Mouse (Mus musculus) cerebellum, adult 2 months (tissue): Measurements from ENCODE around the gene Efcab2. TPM values are rescaled to one million over a fixed set of nuclear protein-coding genes. Genes with fewer than 3 reads are reported as not detected.
A peak's percentile ranks its signal among the peaks of the same experiment; 100 is the strongest.
"Not testable (repeated sequence)": the region's sequence is repeated elsewhere in the genome, so short reads cannot be mapped to it uniquely, and the experiment has no call there.

Experiments
- DNase-seq, 2 experiments: peaks; one replicate each; pipeline ENCODE4 v3.0.0; 2021
- H3K27ac ChIP-seq: fragments of 200-500 bp; 2 replicates; pipeline ENCODE4 v1.5.1; 2012; ENCODE audit warnings: low read length, control low read depth, inconsistent platforms; ENCODE audit not compliant: insufficient read depth
- H3K27me3 ChIP-seq: fragments of 200-500 bp; 2 replicates; pipeline ENCODE4 v1.6.1; 2012; ENCODE audit warnings: inconsistent platforms, mild to moderate bottlenecking, low read length, moderate library complexity; ENCODE audit not compliant: control insufficient read depth, insufficient read depth
- H3K4me1 ChIP-seq: fragments of 200-500 bp; 2 replicates; pipeline ENCODE4 v1.6.1; 2011; ENCODE audit warnings: low read length; ENCODE audit not compliant: control insufficient read depth, insufficient read depth
- H3K4me3 ChIP-seq: fragments of 200-500 bp; replicated peaks from 2 replicates; pipeline ENCODE3; 2011; ENCODE audit warnings: mild to moderate bottlenecking, low read depth, low read length, control low read depth; ENCODE audit not compliant: insufficient read depth
- CTCF ChIP-seq: fragments of 200-500 bp; IDR thresholded peaks from 2 replicates; pipeline ENCODE4 v1.5.1; 2011; ENCODE audit warnings: low read depth, mild to moderate bottlenecking, control low read depth, low read length, moderate library complexity, borderline replicate concordance; ENCODE audit not compliant: insufficient read depth
- POLR2A ChIP-seq: fragments of 200-500 bp; IDR thresholded peaks from 2 replicates; pipeline ENCODE4 v1.6.1; 2011; ENCODE audit warnings: low read length, control low read depth, borderline replicate concordance; ENCODE audit not compliant: insufficient read depth
- WGBS: fragments of 180-500 bp; shearing (Covaris S2); methylation state at CpG from one replicate; pipeline ENCODE4 v1.1.7; 2018; 5-methylcytosine and 5-hydroxymethylcytosine counted together
- polyA plus RNA-seq: library from polyadenylated mRNA; depleted of rRNA; stranded (reverse); fragments of >200 nt; gene quantifications from 2 replicates; pipeline ENCODE4 v1.2.3, GENCODE M21; 2012

Efcab2 gene
- polyA plus RNA-seq, 1 experiment, result 12.9 TPM

DNA sequence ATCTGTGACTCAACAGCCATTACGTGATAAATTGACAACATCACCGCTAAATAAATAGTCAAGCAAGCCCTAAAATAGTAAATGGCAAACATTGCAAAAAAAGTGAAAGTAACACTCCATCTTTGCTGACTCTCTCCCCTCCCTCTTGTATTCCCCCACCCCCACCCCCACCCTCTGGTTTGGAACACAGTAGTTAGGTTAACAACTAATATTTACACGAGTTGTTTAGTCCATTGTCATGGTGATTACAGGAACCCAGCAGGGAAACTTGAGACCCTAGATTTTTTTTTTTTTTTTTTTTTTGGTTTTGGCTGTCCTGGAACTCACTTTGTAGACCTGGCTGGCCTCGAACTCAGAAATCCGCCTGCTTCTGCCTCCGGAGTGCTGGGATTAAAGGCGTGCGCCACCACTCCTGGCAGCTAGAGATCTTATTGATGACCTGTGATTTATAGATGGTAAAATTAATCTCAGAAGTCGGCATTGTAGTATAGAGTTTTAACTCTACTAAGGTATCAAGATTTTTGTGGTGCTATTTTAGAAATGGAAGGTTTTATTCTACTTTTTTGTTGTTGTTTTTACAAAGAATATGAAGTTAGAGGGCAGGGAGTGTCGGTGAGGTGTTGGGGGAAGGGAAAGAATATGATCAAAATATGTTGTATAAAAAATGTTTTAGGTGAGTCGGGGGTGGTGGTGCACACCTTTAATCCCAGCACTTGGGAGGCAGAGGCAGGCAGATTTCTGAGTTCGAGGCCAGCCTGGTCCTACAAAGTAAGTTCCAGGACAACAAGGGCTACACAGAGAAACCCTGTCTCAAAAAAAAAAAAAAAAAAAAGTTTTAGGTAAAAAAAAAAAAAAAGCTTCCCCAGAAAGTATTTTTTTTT lies 1.1 kb downstream of the Efcab2 start:
- no peaks in the 10 kb centered on the region for H3K27me3 ChIP-seq
- 54% methylated on average over 12 of the region's 12 CpGs for WGBS
- peak; percentile 17 to 37 for DNase-seq
- H3K4me3 ChIP-seq, result peak overlapping the region; percentile 79
- no peak for TF ChIP-seq POLR2A
- no peak for TF ChIP-seq CTCF
- H3K4me1 ChIP-seq, result no peaks in the 10 kb centered on the region; the same call in 1 of the 2 replicates
- peak overlapping the region; percentile 99 for H3K27ac ChIP-seq

DNA sequence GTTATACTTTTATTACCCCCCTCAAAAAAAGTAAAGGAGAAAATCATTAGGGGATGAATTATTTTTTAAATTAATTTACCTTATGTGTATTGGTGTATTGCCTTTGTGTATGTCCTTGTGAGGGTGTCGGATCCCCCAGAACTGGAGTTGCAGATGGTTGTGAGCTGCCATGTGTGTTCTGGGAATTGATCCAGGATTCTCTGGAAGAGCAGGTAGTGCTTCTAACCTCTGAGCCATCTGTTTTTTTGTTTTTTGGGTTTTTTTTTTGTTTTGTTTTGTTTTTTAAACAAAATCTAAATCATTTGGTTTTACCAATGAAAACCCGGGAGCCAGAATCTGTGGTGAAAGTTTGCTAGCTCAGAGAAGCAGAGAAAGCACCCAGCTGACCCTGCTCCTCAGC lies 1.8 kb downstream of the Efcab2 start:
- peak; percentile 48 to 79 for DNase-seq
- H3K27ac ChIP-seq, result no peak overlapping the region
- 4% methylated on average over 2 of the region's 2 CpGs for WGBS
- no peaks in the 10 kb centered on the region; the same call in 1 of the 2 replicates for H3K4me1 ChIP-seq
- no peaks in the 10 kb centered on the region for H3K27me3 ChIP-seq
- H3K4me3 ChIP-seq, result no peak overlapping the region
- no peak for TF ChIP-seq POLR2A
- no peak for TF ChIP-seq CTCF

DNA sequence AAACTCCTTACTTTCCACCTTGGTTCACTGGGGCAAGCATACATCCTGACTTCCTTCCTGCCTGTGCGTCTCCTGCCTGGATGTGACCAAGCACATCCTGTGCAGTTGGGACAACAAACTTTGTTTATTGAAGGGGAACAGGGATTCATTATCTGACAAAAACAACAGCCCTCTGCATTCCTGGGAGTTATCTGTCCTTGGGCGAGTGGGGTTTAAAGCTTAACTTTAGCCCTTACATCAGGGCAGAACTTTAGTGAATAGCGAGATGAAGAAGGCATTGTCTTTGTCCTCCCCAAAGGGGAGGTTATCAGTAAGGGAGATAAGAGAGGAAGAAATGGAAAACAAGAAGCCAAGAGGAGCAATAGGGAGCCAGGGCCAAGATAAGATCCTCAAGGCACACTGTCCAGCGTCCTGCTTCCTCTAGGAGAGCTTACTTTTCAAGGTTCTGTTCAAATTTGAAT lies 3.0 kb downstream of the Efcab2 start:
- Histone ChIP-seq H3K4me3 (no peak overlapping the region), H3K4me1 (no peaks in the 10 kb centered on the region; the same call in 1 of the 2 replicates), H3K27ac (no peak overlapping the region), H3K27me3 (no peaks in the 10 kb centered on the region)
- WGBS, result 85% methylated on average over 4 of the region's 4 CpGs
- DNase-seq, result no peak
- TF ChIP-seq POLR2A (no peak), CTCF (no peak)

DNA sequence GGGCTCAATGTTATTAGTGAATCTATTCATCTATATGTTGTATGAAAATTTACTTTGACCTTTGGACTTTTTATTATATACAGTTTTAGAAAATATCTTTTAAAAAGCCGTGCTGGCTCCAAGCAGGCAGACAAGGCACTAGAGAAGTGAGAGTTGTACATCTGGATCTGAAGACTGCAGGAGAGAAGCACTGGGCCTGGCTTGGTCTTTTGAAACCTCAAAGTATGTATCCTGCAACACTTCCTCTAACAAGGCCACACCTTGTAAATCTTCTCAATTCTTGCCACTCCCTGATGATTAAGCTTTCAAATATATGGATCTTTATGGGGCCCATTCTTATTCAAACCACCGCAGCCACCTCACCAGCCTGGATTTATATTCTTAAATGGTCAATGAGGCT lies 7.5 kb downstream of the Efcab2 start:
- WGBS, result 93% methylated on average over 2 of the region's 2 CpGs
- not testable (repeated sequence) for H3K27me3 ChIP-seq, H3K4me3 ChIP-seq, DNase-seq, H3K4me1 ChIP-seq, H3K27ac ChIP-seq

DNA sequence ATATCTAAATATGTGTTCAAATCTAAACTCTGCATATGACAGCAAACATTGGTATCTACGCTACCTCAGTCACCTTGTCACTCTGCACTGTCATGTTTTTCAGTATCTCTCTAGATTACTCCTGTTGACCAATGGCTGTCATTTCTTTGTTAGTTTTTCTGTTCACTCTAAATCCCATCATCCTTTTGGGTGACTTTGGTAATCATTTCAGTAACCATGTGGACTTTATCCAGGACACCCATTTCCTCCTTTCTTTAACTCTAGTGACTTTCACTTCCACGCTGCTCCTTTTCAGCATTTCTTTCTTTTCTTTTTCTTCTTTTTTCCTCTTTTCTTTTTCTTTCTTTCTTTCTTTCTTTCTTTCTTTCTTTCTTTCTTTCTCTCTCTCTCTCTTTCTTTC lies 13.7 kb downstream of the Efcab2 start:
- TF ChIP-seq POLR2A (no peak), CTCF (no peak)
- WGBS, result 100% methylated on average over 2 of the region's 2 CpGs
- Histone ChIP-seq H3K4me1 (no peaks in the 10 kb centered on the region), H3K27me3 (no peaks in the 10 kb centered on the region), H3K4me3 (no peak overlapping the region), H3K27ac (no peak overlapping the region)
- no peak for DNase-seq

- Histone ChIP-seq H3K4me3 (no peak overlapping the region), H3K4me1 (no peaks in the 10 kb centered on the region), H3K27ac (no peak overlapping the region), H3K27me3 (no peaks in the 10 kb centered on the region)
- whole genome bisulfite sequencing, result 97% methylated on average over 1 of the region's 1 CpGs
- DNase-seq, result no peak
- no peak for TF ChIP-seq CTCF
- TF ChIP-seq POLR2A, result no peak
Observed at GRCm38 (mm10) chr1:178423662-178424061, 17.8 kb downstream of the Efcab2 start.

GRCm38 (mm10) chr1:178431619-178432444 lies 25.9 kb downstream of the Efcab2 start:
- TF ChIP-seq POLR2A, result no peak
- TF ChIP-seq CTCF, result no peak
- Histone ChIP-seq H3K27ac (no peak overlapping the region), H3K4me3 (no peak overlapping the region), H3K4me1 (no peaks in the 10 kb centered on the region), H3K27me3 (no peaks in the 10 kb centered on the region)
- no peak for DNase-seq
- WGBS, result 85% methylated on average over 4 of the region's 4 CpGs
